Mouse (Mus musculus) limb, embryonic 11.5 days (tissue): ENCODE data around the gene A2ml1. TPM values are rescaled to one million over a fixed set of nuclear protein-coding genes. Genes with fewer than 3 reads are reported as not detected.
"Not testable (repeated sequence)": the region's sequence is repeated elsewhere in the genome, so short reads cannot be mapped to it uniquely, and the experiment has no call there.

Source experiments
- ATAC-seq: fragments of 200-750 bp; cut with Nextera tagmentation; 2 replicates; pipeline ENCODE4 v1.8.0; 2017; ENCODE audit warnings: low read depth; ENCODE audit not compliant: insufficient number of reproducible peaks, low FRiP score, low TSS enrichment
- DNase-seq: peaks from one replicate; pipeline ENCODE4 v3.0.0-alpha.2; 2015; ENCODE audit warnings: low spot score
- H3K27ac ChIP-seq: fragments of 300-500 bp; sonication (generic); replicated peaks from 2 replicates; pipeline ENCODE4 v1.5.1; 2014; ENCODE audit warnings: low read depth, mild to moderate bottlenecking, low read length
- H3K27me3 ChIP-seq: fragments of 300-500 bp; sonication (generic); 2 replicates; pipeline ENCODE4 v1.6.1; 2014; ENCODE audit warnings: mild to moderate bottlenecking, low read length, mixed read lengths; ENCODE audit not compliant: control insufficient read depth, insufficient read depth
- H3K36me3 ChIP-seq: fragments of 300-500 bp; sonication (generic); 2 replicates; pipeline ENCODE4 v1.6.1; 2014; ENCODE audit warnings: mild to moderate bottlenecking, low read length, moderate library complexity, mixed read lengths; ENCODE audit not compliant: control insufficient read depth, insufficient read depth
- H3K4me1 ChIP-seq: fragments of 300-500 bp; sonication (generic); 2 replicates; pipeline ENCODE4 v1.6.1; 2014; ENCODE audit warnings: low read length, mixed read lengths; ENCODE audit not compliant: control insufficient read depth, insufficient read depth
- H3K4me2 ChIP-seq: fragments of 300-500 bp; sonication (generic); 2 replicates; pipeline ENCODE4 v1.6.1; 2014; ENCODE audit warnings: low read depth, mild to moderate bottlenecking, moderate library complexity; ENCODE audit not compliant: severe bottlenecking
- H3K4me3 ChIP-seq: fragments of 300-500 bp; sonication (generic); 2 replicates; pipeline ENCODE4 v1.5.1; 2014; ENCODE audit warnings: low read depth, low read length
- H3K9ac ChIP-seq: fragments of 300-500 bp; sonication (generic); 2 replicates; pipeline ENCODE4 v1.6.1; 2014; ENCODE audit warnings: mild to moderate bottlenecking, low read length
- H3K9me3 ChIP-seq: fragments of 300-500 bp; sonication (generic); 2 replicates; pipeline ENCODE4 v1.6.1; 2016; ENCODE audit warnings: low read length; ENCODE audit not compliant: control insufficient read depth
- WGBS: fragments of 180-500 bp; shearing (Covaris S2); extraction: QIAGEN DNeasy Blood & Tissue Kit; methylation state at CpG from one replicate; pipeline ENCODE4 v1.1.7; 2014; 5-methylcytosine and 5-hydroxymethylcytosine counted together
- polyA plus RNA-seq: library from polyadenylated mRNA; unstranded; fragments of >200 nt; fragmentation: Nextera tagmentation; extraction: Ambion mirVana; gene quantifications from 2 replicates; pipeline ENCODE4 v1.2.1, GENCODE M21; 2014

Gene A2ml1
- not detected in 2 replicates for polyA plus RNA-seq

GRCm38 (mm10) chr6:128581508-128581907, at the start of gene A2ml1:
Gene A2ml1, minus strand, starts transcription at chr6:128581608.
- H3K27me3 ChIP-seq, result no peaks in the 10 kb centered on the region
- no peak within 1 kb of the TSS for H3K4me2 ChIP-seq
- no peak within 1 kb of the TSS for H3K4me3 ChIP-seq
- no peaks in the 10 kb centered on the region for H3K36me3 ChIP-seq
- WGBS, result 66% methylated on average over 11 of the region's 11 CpGs
- ATAC-seq, result no peak
- H3K4me1 ChIP-seq, result no peaks in the 10 kb centered on the region
- DNase-seq, result no peak
- no peaks in the 10 kb centered on the region for H3K9me3 ChIP-seq
- H3K27ac ChIP-seq, result no peak within 1 kb of the TSS
- no peak within 1 kb of the TSS for H3K9ac ChIP-seq

DNA sequence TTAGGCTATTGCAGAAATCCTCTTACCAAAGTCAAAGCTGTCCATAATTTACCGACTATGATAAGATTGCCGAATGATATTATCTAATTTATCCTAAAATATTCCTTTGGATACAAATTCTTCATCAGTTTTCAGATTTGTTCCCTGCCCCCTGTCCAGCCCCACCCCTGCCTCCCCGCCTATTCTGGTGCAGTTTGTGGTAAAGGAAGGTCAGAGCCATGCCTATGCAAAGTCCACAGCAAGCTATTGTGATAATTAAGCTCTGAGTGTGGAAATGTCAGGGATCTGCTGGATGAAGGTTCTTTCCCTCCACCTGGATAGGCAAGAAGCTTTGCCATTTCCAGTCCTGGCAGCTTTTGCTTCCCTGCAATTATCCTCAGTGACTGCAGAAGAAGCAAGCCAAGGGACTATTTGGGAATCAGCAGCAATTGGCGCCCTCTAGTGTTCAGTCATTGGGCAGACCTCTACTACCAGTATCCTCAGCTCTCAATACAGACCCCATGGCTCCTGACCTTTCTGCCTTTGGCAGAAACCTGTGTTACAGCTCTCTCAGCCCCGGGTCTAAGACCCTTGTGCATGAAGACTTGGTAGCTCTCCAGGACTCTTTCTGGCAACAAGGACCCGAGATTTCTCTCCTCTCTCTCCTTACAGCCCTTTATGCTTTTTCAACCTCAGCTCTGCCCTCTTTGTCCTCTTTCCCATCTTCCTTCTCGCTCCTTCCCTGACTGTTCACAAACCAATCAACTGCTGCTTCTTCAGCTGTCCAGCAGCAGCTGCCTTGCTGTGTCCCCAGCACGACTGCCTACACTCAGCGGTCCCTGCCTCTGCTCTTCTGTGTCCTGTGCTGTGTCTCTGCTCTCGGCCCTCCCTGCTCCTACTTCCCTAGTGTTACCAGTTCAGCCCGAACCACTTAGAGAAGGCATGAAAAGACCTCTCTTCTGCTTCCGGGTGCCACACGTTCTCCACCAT, 48.6 kb upstream of the A2ml1 start:
- 61% methylated on average over 12 of the region's 13 CpGs for WGBS
- H3K27ac ChIP-seq, H3K4me1 ChIP-seq, H3K36me3 ChIP-seq, H3K9ac ChIP-seq, H3K4me3 ChIP-seq, H3K9me3 ChIP-seq, H3K4me2 ChIP-seq, H3K27me3 ChIP-seq: not testable (repeated sequence)
- DNase-seq (peak; percentile 73), ATAC-seq (peak; percentile 87)

DNA sequence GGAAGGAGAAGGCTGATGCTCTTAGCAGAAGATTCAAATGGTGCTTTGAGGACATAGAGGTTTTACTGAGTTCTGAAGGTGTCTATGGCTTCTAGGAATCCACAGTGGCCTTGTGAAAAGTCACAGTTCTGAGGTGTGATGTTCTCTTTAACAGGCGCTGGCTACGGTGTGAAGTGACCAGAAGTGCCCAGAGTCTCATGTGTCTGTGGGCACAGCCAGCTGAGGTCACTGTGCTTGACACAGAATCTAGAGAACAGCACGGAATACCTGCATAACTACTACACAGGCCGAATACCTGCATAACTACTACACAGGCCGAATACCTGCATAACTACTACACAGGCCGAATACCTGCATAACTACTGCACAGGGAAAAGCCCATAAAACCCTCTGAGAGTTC, 43.8 kb upstream of the A2ml1 start:
- not testable (repeated sequence) for H3K9me3 ChIP-seq, H3K4me2 ChIP-seq, H3K4me3 ChIP-seq, H3K36me3 ChIP-seq, H3K27ac ChIP-seq, DNase-seq, ATAC-seq, H3K27me3 ChIP-seq, H3K9ac ChIP-seq, H3K4me1 ChIP-seq
- WGBS, result 81% methylated on average over 6 of the region's 6 CpGs

DNA sequence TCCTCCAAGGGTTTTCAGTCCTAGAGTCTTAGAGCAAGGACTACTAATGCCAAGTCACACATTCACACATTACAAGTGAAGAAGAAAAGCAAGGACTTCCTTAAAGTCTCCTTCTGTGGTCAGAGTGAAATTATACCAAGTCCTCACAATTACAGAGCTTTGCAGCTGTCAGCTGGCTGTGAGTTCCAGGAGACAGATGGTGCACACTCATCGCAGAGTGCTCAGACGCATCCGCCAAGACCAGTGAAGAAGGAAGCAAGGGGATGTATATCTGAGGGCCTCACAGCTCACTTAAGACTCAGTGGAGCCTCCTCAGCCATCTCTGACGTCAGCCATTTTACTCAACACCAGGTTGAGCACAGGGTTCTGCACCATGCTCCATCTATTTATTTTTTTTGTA, 43.0 kb upstream of the A2ml1 start:
- WGBS, result 89% methylated on average over 4 of the region's 4 CpGs
- H3K4me1 ChIP-seq, result no peaks in the 10 kb centered on the region
- DNase-seq, result no peak

DNA sequence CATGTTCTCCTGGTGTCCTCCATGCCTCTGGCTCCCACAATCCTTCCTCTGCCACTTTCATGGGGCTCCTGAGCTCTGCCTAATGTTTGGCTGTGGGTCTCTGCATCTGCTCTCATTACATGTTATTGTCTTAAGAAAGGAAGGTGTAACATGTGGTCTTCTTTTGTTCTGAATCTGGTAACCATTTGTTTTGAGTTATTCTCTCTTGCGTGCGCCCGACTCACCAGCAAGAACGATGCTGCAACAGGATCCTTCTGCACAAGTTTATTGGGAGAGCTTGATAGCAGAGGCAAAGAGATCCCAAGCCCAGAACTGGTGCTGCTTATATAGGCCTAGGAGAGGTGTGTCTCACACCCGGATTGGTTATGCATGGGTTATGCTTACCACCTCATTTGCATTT, 42.0 kb upstream of the A2ml1 start, which contains the start of gene Klrb1a:
Gene Klrb1a (minus strand): TSS at position 101 of the 400 bp plus-strand sequence.
- DNase-seq, H3K9ac ChIP-seq, H3K4me2 ChIP-seq, H3K36me3 ChIP-seq, H3K27me3 ChIP-seq, ATAC-seq, H3K4me3 ChIP-seq, H3K4me1 ChIP-seq, H3K27ac ChIP-seq, H3K9me3 ChIP-seq: not testable (repeated sequence)
- 96% methylated on average over 5 of the region's 5 CpGs for WGBS

More for the DNA sequence above, 43.0 kb upstream of the A2ml1 start:
- Histone ChIP-seq H3K9ac (no peak overlapping the region), H3K27me3 (no peaks in the 10 kb centered on the region), H3K4me3 (no peak overlapping the region), H3K36me3 (no peaks in the 10 kb centered on the region), H3K9me3 (no peaks in the 10 kb centered on the region), H3K4me2 (no peak overlapping the region), H3K27ac (no peak overlapping the region)
- ATAC-seq, result no peak

DNA sequence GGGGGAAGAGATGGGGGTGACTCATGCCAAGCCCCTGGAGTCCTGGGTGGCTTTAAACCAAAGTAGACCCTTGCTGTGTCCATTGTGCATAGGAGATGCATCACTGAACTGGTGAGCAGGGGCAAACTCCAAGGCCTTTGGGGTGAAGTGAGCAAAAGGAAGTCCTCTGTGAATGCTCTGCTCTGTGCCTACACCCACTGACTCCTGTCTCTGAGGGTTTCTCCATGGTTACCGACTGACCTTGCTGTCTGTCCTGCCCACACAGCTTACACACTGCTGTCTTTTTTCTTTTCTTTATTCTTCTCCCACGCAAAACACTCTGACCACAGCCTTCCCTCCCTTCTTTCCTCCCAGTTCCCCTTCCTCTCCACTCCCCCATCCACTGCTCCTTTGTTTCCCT, 41.3 kb upstream of the A2ml1 start:
- Histone ChIP-seq H3K9me3 (no peaks in the 10 kb centered on the region), H3K27me3 (no peaks in the 10 kb centered on the region), H3K36me3 (no peaks in the 10 kb centered on the region), H3K4me3 (no peak overlapping the region), H3K4me2 (no peak overlapping the region), H3K4me1 (no peaks in the 10 kb centered on the region), H3K9ac (no peak overlapping the region), H3K27ac (no peak overlapping the region)
- DNase-seq (no peak), ATAC-seq (no peak)
- 85% methylated on average over 2 of the region's 2 CpGs for WGBS

DNA sequence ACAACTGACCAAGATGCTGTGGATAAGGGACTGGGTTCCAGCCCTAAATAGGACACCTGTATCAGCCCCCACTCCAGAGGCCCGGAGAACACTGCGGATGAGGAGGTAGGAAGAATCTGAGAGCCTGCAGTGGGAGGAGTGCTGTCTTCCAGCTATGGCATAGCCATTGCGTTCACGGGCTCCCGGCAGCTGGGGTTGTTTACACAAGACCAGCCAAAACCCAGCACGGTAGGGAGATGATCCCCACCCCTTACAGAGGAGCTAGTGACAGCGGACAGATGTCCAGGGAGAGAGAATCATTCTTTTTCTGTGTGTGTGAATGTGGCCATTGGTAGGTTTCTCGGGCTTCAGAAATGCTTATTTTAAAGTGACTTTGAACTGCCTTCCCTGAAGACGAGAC, 24.9 kb upstream of the A2ml1 start:
- ATAC-seq (no peak), DNase-seq (no peak)
- H3K4me1 ChIP-seq, result no peaks in the 10 kb centered on the region
- no peak overlapping the region for H3K27ac ChIP-seq
- no peak overlapping the region for H3K4me3 ChIP-seq
- H3K36me3 ChIP-seq, result no peaks in the 10 kb centered on the region
- WGBS, result 61% methylated on average over 9 of the region's 9 CpGs
- no peaks in the 10 kb centered on the region for H3K27me3 ChIP-seq
- no peak overlapping the region for H3K9ac ChIP-seq
- no peaks in the 10 kb centered on the region for H3K9me3 ChIP-seq
- no peak overlapping the region for H3K4me2 ChIP-seq

DNA sequence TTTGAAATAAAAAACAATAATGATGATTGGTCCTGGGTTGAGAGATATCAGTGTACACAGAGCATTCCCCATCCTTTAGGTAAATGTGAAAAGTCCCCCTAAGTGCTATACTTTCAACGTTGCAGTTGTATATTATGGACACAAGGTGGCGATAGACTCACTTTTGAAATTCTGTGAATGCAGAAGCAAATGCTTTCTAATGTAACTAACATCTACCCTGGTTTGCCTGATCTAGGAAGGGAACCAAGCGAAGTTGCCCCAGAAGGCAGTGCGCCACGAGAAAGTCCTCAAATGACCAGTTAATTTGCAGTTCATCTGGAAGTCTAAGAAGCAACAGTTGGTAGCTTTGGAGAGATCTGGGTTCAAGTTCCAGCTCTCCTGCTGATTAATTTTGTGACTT, 23.1 kb upstream of the A2ml1 start:
- Histone ChIP-seq H3K4me2 (no peak overlapping the region), H3K9ac (no peak overlapping the region), H3K36me3 (no peaks in the 10 kb centered on the region), H3K4me1 (no peaks in the 10 kb centered on the region), H3K27me3 (no peaks in the 10 kb centered on the region), H3K9me3 (no peaks in the 10 kb centered on the region), H3K4me3 (no peak overlapping the region), H3K27ac (no peak overlapping the region)
- ATAC-seq (no peak), DNase-seq (no peak)
- 43% methylated on average over 5 of the region's 5 CpGs for WGBS
